In genomic region chr5:136556328-136557262, GRCm38 (mm10) we compare ENCODE assay signal across 12 mouse cellular contexts. TPM values are rescaled to one million over a fixed set of nuclear protein-coding genes. Genes with fewer than 3 reads are reported as not detected.
DNase-seq lines count a peak whose midpoint lies in the region; ATAC-seq and TF ChIP-seq lines count a peak whose summit lies in the region.
"Had no signal": no experiment of that assay in that cellular context is flagged by ENCODE, and none has a peak within 500 bp of the region (broad histone marks: within the 10 kb centered on the region; RNA-seq: fewer than 3 reads in every experiment).

No protein-coding gene starts in this region.

- no peak for DNase-seq in heart, adult 18-20 months
- DNase-seq in liver, adult 2 months (ENCODE audit: extremely low read depth, low read depth, low spot score): peak; percentile 87
- peak; percentile 73 for DNase-seq in adipocyte (ENCODE audit: low spot score)
- peak; percentile 50 for DNase-seq in fat pad, adult 2 months (ENCODE audit: extremely low read depth, low read depth, low spot score)
- DNase-seq in urinary bladder, adult 2 months (ENCODE audit: low spot score): no peak

- H3K9ac ChIP-seq in heart, embryonic 16.5 days (ENCODE audit: low read length): no peak overlapping the region
- H3K9ac ChIP-seq in liver, adult 2 months (ENCODE audit: low read depth, low read length): no peak overlapping the region
- no peak overlapping the region; the same call in 1 of the 2 replicates for H3K9ac ChIP-seq in liver, embryonic 12.5 days

- H3K79me2 ChIP-seq in liver, adult 2 months (ENCODE audit: control insufficient read depth, insufficient read depth, low read length): peaks cover 34% of the 10 kb centered on the region

- no peaks in the 10 kb centered on the region for H3K27me3 ChIP-seq in heart, embryonic 16.5 days (ENCODE audit: control insufficient read depth, insufficient read depth, low read length)
- H3K27me3 ChIP-seq in liver, adult 2 months (ENCODE audit: control insufficient read depth, insufficient read depth, low read length): no peaks in the 10 kb centered on the region
- H3K27me3 ChIP-seq in liver, embryonic 12.5 days (replicated peaks): no peaks in the 10 kb centered on the region
- H3K27me3 ChIP-seq: CH12.LX; megakaryocyte, embryonic 14.5 days had no signal

- H3K36me3 ChIP-seq in heart, embryonic 16.5 days (ENCODE audit: control insufficient read depth, insufficient read depth): no peaks in the 10 kb centered on the region
- no peaks in the 10 kb centered on the region for H3K36me3 ChIP-seq in liver, adult 2 months (ENCODE audit: control insufficient read depth, insufficient read depth, low read length)
- H3K36me3 ChIP-seq in liver, embryonic 12.5 days: 0 out of 2 replicates have a peak, but pooled peaks cover 6% of the 10 kb centered on the region

- WGBS in heart, embryonic 16.5 days: 73% methylated on average over 14 of the region's 14 CpGs
- 57% methylated on average over 14 of the region's 14 CpGs for WGBS in liver, adult 2 months
- whole genome bisulfite sequencing in liver, embryonic 12.5 days (ENCODE audit: insufficient replicate concordance): 77% methylated on average over 14 of the region's 14 CpGs

- TF ChIP-seq POLR2A in liver, adult 2 months (IDR thresholded peaks at IDR 0.05; ENCODE audit: extremely low read depth, insufficient read depth, low read length): no peak

- ATAC-seq in heart, embryonic 16.5 days (replicated peaks; ENCODE audit: extremely low read depth, insufficient read depth, low FRiP score): no peak
- ATAC-seq in liver, embryonic 12.5 days: no peak
- ATAC-seq: activated CD4-positive, CD25-positive, alpha-beta regulatory T cell, adult 4 months had no signal

- H3K4me3 ChIP-seq in heart, embryonic 16.5 days (ENCODE audit: low read length): no peak overlapping the region
- H3K4me3 ChIP-seq in liver, adult 2 months (ENCODE audit: insufficient read depth, low read depth, low read length): no peak overlapping the region
- H3K4me3 ChIP-seq in liver, embryonic 12.5 days: no peak overlapping the region
- H3K4me3 ChIP-seq: forebrain, embryonic 10.5 days had no signal

- H3K27ac ChIP-seq in heart, embryonic 16.5 days (ENCODE audit: low read length): peak overlapping the region; percentile 86
- peak overlapping the region; percentile 61; the same call in 1 of the 2 replicates for H3K27ac ChIP-seq in liver, adult 2 months (replicated peaks; ENCODE audit: insufficient read depth, low read depth, low read length)
- H3K27ac ChIP-seq in liver, embryonic 12.5 days: no peak overlapping the region
- H3K27ac ChIP-seq: forebrain, embryonic 10.5 days had no signal

- peaks cover 53% of the 10 kb centered on the region for H3K4me1 ChIP-seq in heart, embryonic 16.5 days (ENCODE audit: control insufficient read depth, insufficient read depth, low read length)
- peaks cover 22% of the 10 kb centered on the region for H3K4me1 ChIP-seq in liver, adult 2 months (ENCODE audit: control insufficient read depth, insufficient read depth, low read length)
- peaks cover 56% of the 10 kb centered on the region for H3K4me1 ChIP-seq in liver, embryonic 12.5 days

- H3K9me3 ChIP-seq in heart, embryonic 16.5 days (replicated peaks; ENCODE audit: control insufficient read depth, low read length): no peaks in the 10 kb centered on the region
- H3K9me3 ChIP-seq in liver, embryonic 12.5 days (replicated peaks): no peaks in the 10 kb centered on the region
- H3K9me3 ChIP-seq: forebrain, embryonic 10.5 days; megakaryocyte, embryonic 14.5 days had no signal

- TF ChIP-seq CTCF in liver, adult 2 months (IDR thresholded peaks at IDR 0.05; ENCODE audit: low read depth, low read length): no peak

- H3K4me2 ChIP-seq in heart, embryonic 16.5 days (ENCODE audit: low read depth, low read length): peak overlapping the region; percentile 33; the same call in 1 of the 2 replicates
- no peak overlapping the region for H3K4me2 ChIP-seq in liver, embryonic 12.5 days
- H3K4me2 ChIP-seq: liver, embryonic 11.5 days had no signal

RNA-seq across cellular contexts. Expression of gene Cux1, which starts 10.7 kb away (rescaled TPM):
- polyA plus RNA-seq in heart, embryonic 16.5 days (2015; fragmentation: Nextera tagmentation; extraction: Ambion mirVana): 87.6 and 89.0 TPM in 2 replicates
- 10 to 100 TPM; 78.7 to 87.5 TPM for total RNA-seq in heart, adult 18-20 months (2021)
- 9.5 and 12.6 TPM in 2 replicates for total RNA-seq in liver, adult 2 months (2014; rRNA removed)
- polyA plus RNA-seq in liver, adult 2 months (2012; rRNA removed): 11.6 and 12.6 TPM in 2 replicates
- polyA plus RNA-seq in liver, embryonic 12.5 days (2016; fragmentation: Nextera tagmentation; extraction: Ambion mirVana): 29.8 and 31.7 TPM in 2 replicates
- 36.8 and 48.9 TPM in 2 replicates for polyA plus RNA-seq in urinary bladder, adult 2 months (2012; rRNA removed)

Comparison
In these comparisons a context has a peak if more than half of its experiments do, and no peak if none do; other contexts are left out.
1. DNase-seq: peak in liver, adult 2 months (single experiment), adipocyte (single experiment) and fat pad, adult 2 months (single experiment); none in heart, adult 18-20 months (0 of 2) and urinary bladder, adult 2 months (single experiment).